In the genomic region with DNA sequence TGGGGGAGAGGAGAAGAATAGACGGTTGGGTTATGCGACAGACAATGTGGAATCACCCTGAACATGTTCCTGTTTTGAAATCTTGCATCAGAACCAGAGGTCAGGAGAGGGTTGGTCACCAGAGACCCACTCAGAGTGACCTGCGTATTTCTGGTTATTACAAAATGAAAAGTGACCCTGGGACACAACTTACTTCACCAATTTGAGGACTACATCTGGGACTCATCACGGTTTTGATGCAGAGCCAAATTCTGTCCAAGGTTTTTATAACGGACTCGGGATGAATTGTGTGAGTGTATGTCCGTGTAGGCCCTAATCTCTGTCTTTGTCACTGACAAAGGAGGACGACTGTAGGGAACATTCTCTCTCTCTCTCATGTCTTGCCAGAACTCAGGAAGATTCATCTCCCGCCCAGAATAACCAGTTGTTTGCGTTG, we compare ENCODE assay signal across 12 mouse cellular contexts. TPM values are rescaled to one million over a fixed set of nuclear protein-coding genes. Genes with fewer than 3 reads are reported as not detected.
DNase-seq lines count a peak whose midpoint lies in the region; ATAC-seq lines count a peak whose summit lies in the region.
"Had no signal": no experiment of that assay in that cellular context is flagged by ENCODE, and none has a peak within 500 bp of the region (broad histone marks: within the 10 kb centered on the region; RNA-seq: fewer than 3 reads in every experiment).

No protein-coding gene starts in this region.

- H3K36me3 ChIP-seq in forebrain, embryonic 14.5 days (ENCODE audit: control insufficient read depth, insufficient read depth, low read length) = no peaks in the 10 kb centered on the region

- no peak overlapping the region for H3K9ac ChIP-seq in forebrain, embryonic 14.5 days (ENCODE audit: low read length)

- WGBS in forebrain, embryonic 14.5 days = 65% methylated on average over 10 of the region's 10 CpGs

- H3K4me2 ChIP-seq in forebrain, embryonic 14.5 days (ENCODE audit: low read length) = no peak overlapping the region

- no peak overlapping the region for H3K4me3 ChIP-seq in forebrain, embryonic 14.5 days (ENCODE audit: low read depth, low read length)

- no peaks in the 10 kb centered on the region; the same call in 1 of the 2 replicates for H3K4me1 ChIP-seq in forebrain, embryonic 14.5 days (ENCODE audit: control insufficient read depth, insufficient read depth, low read length)

- no peak for ATAC-seq in forebrain, embryonic 14.5 days
- no peak for ATAC-seq in erythroblast, adult 5-6 weeks (replicated peaks; ENCODE audit: low FRiP score, poor library complexity, severe bottlenecking)

- peak; percentile 37 to 91 for DNase-seq in adrenal gland, adult (ENCODE audit: inconsistent age in 2 of 2, low spot score in 1 of 2)
- DNase-seq in adrenal gland, postnatal 25 days = no peak
- DNase-seq in ovary, postnatal 14 days (ENCODE audit: low spot score) = peak; percentile 44
- no peak for DNase-seq in ovary, postnatal 36 days (ENCODE audit: low spot score)
- DNase-seq in kidney, postnatal 14 days = peak; percentile 81
- no peak for DNase-seq in forebrain, embryonic 14.5 days (ENCODE audit: low spot score)
- no peak for DNase-seq in c-Kit-positive CD71-positive TER-119-positive erythroid progenitor cells, embryonic 14.5 days (ENCODE audit: low spot score)
- DNase-seq: cerebellum, postnatal 36 days; liver; right cerebral cortex, postnatal 14 days; thymus, postnatal 14 days had no signal

- no peaks in the 10 kb centered on the region for H3K9me3 ChIP-seq in forebrain, embryonic 14.5 days (replicated peaks; ENCODE audit: control insufficient read depth, low read length)

- no peaks in the 10 kb centered on the region for H3K27me3 ChIP-seq in forebrain, embryonic 14.5 days (replicated peaks; ENCODE audit: control insufficient read depth, insufficient read depth, low read length)

- H3K27ac ChIP-seq in forebrain, embryonic 14.5 days (ENCODE audit: low read depth, low read length) = no peak overlapping the region

RNA-seq across cellular contexts. Expression of a gene that starts 16.1 kb away (rescaled TPM):
- total RNA-seq in adrenal gland, postnatal 25 days (2021) = 9.7 and 16.5 TPM in 2 replicates
- polyA plus RNA-seq in forebrain, embryonic 14.5 days (2014; fragmentation: Nextera tagmentation; extraction: Ambion mirVana) = 14.9 and 15.4 TPM in 2 replicates
- total RNA-seq in erythroblast, adult 5-6 weeks (2015; ENCODE audit: low replicate concordance) = 1.3 and 2.5 TPM in 2 replicates
- 1.1 and 3.0 TPM in 2 replicates for total RNA-seq in erythroblast, adult 5-6 weeks (2017; ENCODE audit: low replicate concordance)

Comparison
In these comparisons a context has a peak if more than half of its experiments do, and no peak if none do; other contexts are left out.
1. DNase-seq: peak in adrenal gland, adult (2 of 2), ovary, postnatal 14 days (single experiment) and kidney, postnatal 14 days (single experiment); none in adrenal gland, postnatal 25 days (single experiment), ovary, postnatal 36 days (single experiment), forebrain, embryonic 14.5 days (single experiment) and c-Kit-positive CD71-positive TER-119-positive erythroid progenitor cells, embryonic 14.5 days (single experiment).